Mouse (Mus musculus) forebrain, postnatal 0 days (tissue): ENCODE measurements around the gene Clic1. TPM values are rescaled to one million over a fixed set of nuclear protein-coding genes. Genes with fewer than 3 reads are reported as not detected.
A peak's percentile ranks its signal among the peaks of the same experiment; 100 is the strongest.
"Not testable (repeated sequence)": the region's sequence is repeated elsewhere in the genome, so short reads cannot be mapped to it uniquely, and the experiment has no call there.

Experiments used
- ATAC-seq: fragments of 200-750 bp; cut with Nextera tagmentation; 2 replicates; pipeline ENCODE4 v1.8.0; 2017; ENCODE audit warnings: mild to moderate bottlenecking, moderate library complexity
- DNase-seq: peaks from one replicate; pipeline ENCODE4 v3.0.0-alpha.2; 2015
- H3K27ac ChIP-seq: fragments of 300-500 bp; sonication (generic); 2 replicates; pipeline ENCODE4 v1.5.1; 2014; ENCODE audit warnings: low read depth, mild to moderate bottlenecking, antibody characterized with exemption, low read length, moderate library complexity, mixed read lengths
- H3K27me3 ChIP-seq: fragments of 300-500 bp; sonication (generic); 2 replicates; pipeline ENCODE4 v1.6.1; 2014; ENCODE audit warnings: mild to moderate bottlenecking, low read length, mixed read lengths; ENCODE audit not compliant: insufficient read depth
- H3K36me3 ChIP-seq: fragments of 300-500 bp; sonication (generic); 2 replicates; pipeline ENCODE4 v1.6.1; 2014; ENCODE audit warnings: mild to moderate bottlenecking, moderate library complexity; ENCODE audit not compliant: insufficient read depth
- H3K4me1 ChIP-seq: fragments of 300-500 bp; sonication (generic); 2 replicates; pipeline ENCODE4 v1.6.1; 2014; ENCODE audit warnings: antibody characterized with exemption; ENCODE audit not compliant: insufficient read depth
- H3K4me2 ChIP-seq: fragments of 300-500 bp; sonication (generic); 2 replicates; pipeline ENCODE4 v1.6.1; 2014; ENCODE audit warnings: low read depth, mild to moderate bottlenecking, moderate library complexity
- H3K4me3 ChIP-seq: fragments of 300-500 bp; sonication (generic); 2 replicates; pipeline ENCODE4 v1.5.1; 2014; ENCODE audit warnings: low read depth, low read length, mixed read lengths
- H3K9ac ChIP-seq: fragments of 300-500 bp; sonication (generic); 2 replicates; pipeline ENCODE4 v1.6.1; 2014; ENCODE audit warnings: mild to moderate bottlenecking
- H3K9me3 ChIP-seq: fragments of 300-500 bp; sonication (generic); 2 replicates; pipeline ENCODE4 v1.6.1; 2016; ENCODE audit warnings: low read length
- CTCF ChIP-seq: sonication (generic); IDR thresholded peaks from 2 replicates; pipeline ENCODE4 v1.5.1; 2016; ENCODE audit warnings: antibody characterized with exemption, control low read depth, low read depth
- WGBS: fragments of 180-500 bp; shearing (Covaris S2); extraction: QIAGEN DNeasy Blood & Tissue Kit; methylation state at CpG from one replicate; pipeline ENCODE4 v1.1.7; 2014; 5-methylcytosine and 5-hydroxymethylcytosine counted together
- polyA plus RNA-seq: library from polyadenylated mRNA; unstranded; fragments of >200 nt; fragmentation: Nextera tagmentation; extraction: Ambion mirVana; gene quantifications from 2 replicates; pipeline ENCODE4 v1.2.1, GENCODE M21; 2015
- total RNA-seq: library from RNA; depleted of rRNA; stranded (reverse); fragments of >200 nt; gene quantifications from 2 replicates; pipeline ENCODE4 v1.2.3, GENCODE M21; 2014

The Clic1 gene
- total and polyA plus RNA-seq, 2 experiments from 2014 or later = 26.8 to 47.9 TPM

GRCm38 (mm10) chr17:35031880-35032279 is 17.9 kb upstream of the Clic1 start:
- DNase-seq = no peak
- Histone ChIP-seq H3K9me3 (no peaks in the 10 kb centered on the region), H3K4me1 (no peaks in the 10 kb centered on the region), H3K4me2 (no peak overlapping the region), H3K27me3 (no peaks in the 10 kb centered on the region), H3K9ac (no peak overlapping the region), H3K36me3 (no peaks in the 10 kb centered on the region), H3K27ac (no peak overlapping the region), H3K4me3 (no peak overlapping the region)
- TF ChIP-seq CTCF = no peak
- no peak for ATAC-seq
- 87% methylated on average over 7 of the region's 7 CpGs for WGBS

GRCm38 (mm10) chr17:35032323-35032870 is 17.4 kb upstream of the Clic1 start:
- 78% methylated on average over 8 of the region's 8 CpGs for WGBS
- 0 out of 2 replicates have a peak, but pooled peaks have one; percentile 5 for TF ChIP-seq CTCF

GRCm38 (mm10) chr17:35033703-35034102 is 16.1 kb upstream of the Clic1 start:
- H3K27me3 ChIP-seq, H3K9ac ChIP-seq, ATAC-seq, H3K9me3 ChIP-seq, H3K27ac ChIP-seq, H3K4me3 ChIP-seq, H3K36me3 ChIP-seq, H3K4me1 ChIP-seq, DNase-seq, H3K4me2 ChIP-seq: not testable (repeated sequence)
- 75% methylated on average over 1 of the region's 1 CpGs for WGBS

More at GRCm38 (mm10) chr17:35032323-35032870, 17.4 kb upstream of the Clic1 start:
- Histone ChIP-seq H3K9me3 (no peaks in the 10 kb centered on the region), H3K4me3 (no peak overlapping the region), H3K27me3 (no peaks in the 10 kb centered on the region), H3K27ac (no peak overlapping the region), H3K4me2 (no peak overlapping the region), H3K4me1 (no peaks in the 10 kb centered on the region), H3K9ac (no peak overlapping the region), H3K36me3 (no peaks in the 10 kb centered on the region)
- DNase-seq (no peak), ATAC-seq (no peak)

GRCm38 (mm10) chr17:35034896-35035295 is 14.9 kb upstream of the Clic1 start:
- Histone ChIP-seq H3K9me3 (no peaks in the 10 kb centered on the region), H3K4me3 (no peak overlapping the region), H3K36me3 (no peaks in the 10 kb centered on the region), H3K4me2 (no peak overlapping the region), H3K4me1 (no peaks in the 10 kb centered on the region), H3K27me3 (no peaks in the 10 kb centered on the region), H3K9ac (no peak overlapping the region), H3K27ac (no peak overlapping the region)
- no peak for DNase-seq
- no peak for ATAC-seq
- 76% methylated on average over 6 of the region's 6 CpGs for WGBS
- TF ChIP-seq CTCF = no peak

GRCm38 (mm10) chr17:35039121-35039873 is 10.5 kb upstream of the Clic1 start:
- no peaks in the 10 kb centered on the region for H3K4me1 ChIP-seq
- TF ChIP-seq CTCF = no peak
- H3K36me3 ChIP-seq = no peaks in the 10 kb centered on the region
- ATAC-seq (peak; percentile 45; the same call in 1 of the 2 replicates), DNase-seq (no peak)
- H3K4me2 ChIP-seq = no peak overlapping the region
- H3K4me3 ChIP-seq = no peak overlapping the region
- H3K27me3 ChIP-seq = no peaks in the 10 kb centered on the region
- H3K9ac ChIP-seq = no peak overlapping the region
- WGBS = 72% methylated on average over 11 of the region's 11 CpGs
- no peak overlapping the region for H3K27ac ChIP-seq
- H3K9me3 ChIP-seq = no peaks in the 10 kb centered on the region

GRCm38 (mm10) chr17:35043794-35044193 is 6.0 kb upstream of the Clic1 start:
- H3K36me3 ChIP-seq = no peaks in the 10 kb centered on the region
- DNase-seq (no peak), ATAC-seq (no peak)
- no peaks in the 10 kb centered on the region for H3K27me3 ChIP-seq
- no peak overlapping the region for H3K27ac ChIP-seq
- H3K4me2 ChIP-seq = no peak overlapping the region
- H3K9ac ChIP-seq = no peak overlapping the region
- WGBS = 88% methylated on average over 4 of the region's 4 CpGs
- TF ChIP-seq CTCF = no peak
- peaks cover 5% of the 10 kb centered on the region; the same call in 1 of the 2 replicates for H3K4me1 ChIP-seq
- no peak overlapping the region for H3K4me3 ChIP-seq
- no peaks in the 10 kb centered on the region for H3K9me3 ChIP-seq
